Mouse (Mus musculus): Measurements from ENCODE around the gene Hmg20a.
"Not testable (repeated sequence)": the region's sequence is repeated elsewhere in the genome, so short reads cannot be mapped to it uniquely, and the experiment has no call there.

The Hmg20a gene

DNA sequence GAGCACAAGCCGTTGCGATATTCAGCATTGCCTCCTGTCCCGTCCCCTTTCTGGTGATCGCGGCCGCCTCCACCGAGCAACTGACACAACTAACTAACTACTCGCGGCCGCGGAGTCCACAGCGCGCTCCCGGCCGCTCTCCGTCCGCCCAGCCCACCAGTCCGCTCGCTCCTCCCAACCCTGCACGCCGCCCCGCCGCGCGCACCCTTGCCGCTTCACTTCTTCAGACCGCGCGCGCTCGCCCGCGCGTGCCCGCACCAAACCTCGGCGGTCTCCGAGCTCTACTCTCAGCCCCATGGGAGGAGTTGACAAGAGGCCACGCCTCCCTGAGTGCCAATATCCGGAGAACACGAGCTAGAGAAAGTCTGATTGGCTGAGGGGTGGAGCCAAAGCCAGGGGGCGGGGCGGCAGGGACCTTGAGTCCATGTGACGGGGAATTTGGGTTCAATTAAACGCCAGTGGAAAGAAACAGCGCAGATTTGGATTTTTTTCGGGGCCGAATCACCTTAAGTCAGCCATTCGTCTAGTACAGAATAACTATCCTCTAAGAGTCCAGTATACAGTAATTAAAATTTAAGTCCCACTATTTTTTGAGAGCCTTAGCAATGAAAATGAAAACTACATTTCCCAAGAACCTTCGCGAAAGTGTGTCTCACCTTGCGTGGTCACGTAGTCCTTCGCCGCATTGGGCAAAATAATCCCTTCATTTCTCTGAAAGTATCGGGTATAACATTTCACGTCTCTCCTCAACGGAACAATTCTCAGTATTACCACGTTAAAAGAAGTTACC lies at the start of gene Hmg20a, which contains the start of gene Peak1:
Gene Hmg20a (plus strand): TSS at position 662 of the 790 bp plus-strand sequence.
Gene Peak1 (minus strand): TSS at position 120 of the 790 bp plus-strand sequence.
- DNase-seq = peak; percentile 100

- DNase-seq = no peak
Observed at GRCm38 (mm10) chr9:56368814-56369213, 49.6 kb upstream of the Hmg20a start.

DNA sequence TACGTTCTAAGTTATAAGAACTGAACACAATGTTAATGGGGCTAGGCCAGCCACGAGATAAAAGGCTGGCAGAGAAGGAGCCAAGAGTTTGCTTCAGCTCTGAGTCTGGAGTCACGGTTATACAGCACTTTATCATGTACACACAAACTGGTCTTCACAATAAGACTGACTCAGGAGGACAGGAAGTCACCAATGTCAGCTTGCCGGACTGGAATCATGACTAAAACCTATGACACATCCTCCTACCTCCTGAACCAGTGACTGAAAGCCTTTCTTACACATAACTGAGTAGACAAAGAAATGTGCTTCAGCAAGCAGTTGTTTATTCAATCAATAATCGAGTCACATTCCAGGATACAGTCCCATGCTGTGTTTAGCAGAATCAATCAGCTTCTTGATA lies 47.7 kb upstream of the Hmg20a start:
- DNase-seq = no peak

- DNase-seq = peak; percentile 16
Observed at GRCm38 (mm10) chr9:56374401-56374800, 44.0 kb upstream of the Hmg20a start.

GRCm38 (mm10) chr9:56382786-56383185 lies 35.6 kb upstream of the Hmg20a start:
- no peak for DNase-seq

- DNase-seq = no peak
Observed at GRCm38 (mm10) chr9:56392857-56393256, 25.6 kb upstream of the Hmg20a start.

DNA sequence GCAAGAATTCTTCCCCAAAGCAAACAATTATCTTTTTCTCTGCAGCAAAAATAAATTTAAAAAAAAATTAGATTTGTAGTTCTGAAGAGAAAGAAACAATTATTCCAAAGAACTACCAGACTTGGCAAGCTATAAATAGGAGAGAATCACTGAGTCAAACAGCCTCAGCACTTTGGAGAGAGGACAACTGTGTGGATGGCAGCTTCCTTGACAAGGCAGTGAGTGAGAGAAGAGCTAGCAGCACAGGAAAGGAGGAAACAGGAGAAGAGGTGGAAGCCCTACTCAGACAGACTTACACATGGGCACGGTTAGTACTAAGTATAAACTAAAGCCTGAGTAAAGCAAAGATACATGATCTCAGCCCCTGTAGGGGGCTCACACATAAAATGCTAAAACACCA lies 22.1 kb upstream of the Hmg20a start:
- no peak for DNase-seq

- DNase-seq = no peak
Observed at GRCm38 (mm10) chr9:56404619-56405018, 13.8 kb upstream of the Hmg20a start.

GRCm38 (mm10) chr9:56409928-56410327 lies 8.5 kb upstream of the Hmg20a start:
- no peak for DNase-seq

GRCm38 (mm10) chr9:56412716-56413115 lies 5.7 kb upstream of the Hmg20a start:
- no peak for DNase-seq

GRCm38 (mm10) chr9:56414322-56414721 lies 4.1 kb upstream of the Hmg20a start:
- no peak for DNase-seq

DNA sequence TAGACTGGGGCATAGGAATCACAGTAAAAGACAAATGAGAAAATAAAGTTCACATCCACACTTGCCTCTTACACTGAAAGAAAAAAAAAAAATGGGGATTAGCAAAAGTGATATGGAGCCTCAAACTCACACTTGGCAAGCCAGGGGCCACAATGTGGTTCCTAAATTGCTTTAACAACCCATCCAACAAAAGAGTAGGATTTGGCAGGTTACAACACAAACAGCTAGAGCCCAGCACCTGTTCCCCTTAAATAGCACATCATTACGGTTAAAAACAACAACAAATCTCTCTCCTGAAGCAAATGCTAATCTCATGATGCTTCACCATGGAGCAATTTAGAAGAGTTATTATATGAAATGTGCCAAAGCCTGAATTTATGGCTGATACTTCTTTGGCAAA lies 3.0 kb upstream of the Hmg20a start:
- no peak for DNase-seq

DNA sequence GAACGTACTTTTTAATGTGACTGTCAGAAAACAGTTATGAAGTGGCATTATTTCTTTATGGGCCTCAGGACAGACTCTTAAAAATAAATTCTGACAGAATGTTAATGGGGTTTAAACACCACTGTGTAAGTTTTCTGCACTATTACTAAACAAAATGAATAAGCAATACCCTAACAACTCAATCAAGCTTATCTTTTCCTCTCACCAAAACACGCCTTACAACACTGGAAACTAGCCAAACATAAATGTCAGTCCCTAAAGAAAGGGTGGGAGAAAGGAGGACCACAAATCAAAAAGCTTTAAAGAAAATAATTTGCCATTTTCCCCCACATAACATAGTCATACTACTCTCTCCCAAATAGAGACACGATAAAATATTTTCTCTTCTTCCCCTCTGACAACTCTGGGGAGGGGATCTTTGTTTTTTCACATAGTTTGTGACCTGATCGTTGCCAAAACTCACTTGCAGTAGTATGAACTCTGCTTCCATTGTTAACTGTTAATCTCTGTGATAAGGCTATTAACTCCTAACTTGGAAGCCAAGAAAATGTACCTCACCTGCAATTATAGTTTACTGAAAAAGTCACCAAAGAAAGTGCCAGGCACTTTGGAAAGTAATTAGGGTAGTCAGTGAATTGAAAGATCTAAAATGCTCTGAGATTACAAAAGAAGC lies 2.3 kb upstream of the Hmg20a start:
- DNase-seq = no peak

DNA sequence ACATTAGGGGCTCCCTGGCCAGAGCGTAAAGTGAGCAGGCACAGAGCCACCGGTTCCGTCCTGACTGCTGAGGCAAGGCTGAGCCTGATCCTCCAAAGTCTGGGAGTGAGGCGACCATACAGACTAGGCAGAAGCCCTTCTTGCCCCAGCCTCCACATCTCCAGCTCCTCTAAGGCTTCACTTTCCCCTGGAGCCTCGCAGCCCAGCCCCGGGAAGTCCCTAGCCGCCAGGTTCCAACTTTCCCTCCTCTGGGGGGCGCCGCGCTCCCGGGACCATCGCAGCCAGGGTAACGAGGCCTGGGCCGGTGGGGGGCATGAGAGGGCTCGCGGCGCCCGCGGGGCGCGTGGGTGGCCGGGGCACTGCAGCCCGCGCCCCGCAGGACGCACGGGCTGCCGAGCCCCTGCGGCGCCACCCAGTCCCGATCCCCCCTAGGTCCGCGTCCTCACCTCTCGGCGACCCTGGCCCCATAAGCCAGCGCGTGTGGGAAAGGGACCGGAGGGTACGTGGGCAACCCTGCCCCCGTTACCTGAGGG lies 928 bp upstream of the Hmg20a start:
- DNase-seq = peak; percentile 91

- peak; percentile 75 for DNase-seq
Observed at GRCm38 (mm10) chr9:56418738-56419239, 380 bp downstream of the Hmg20a start.

- no peak for DNase-seq
Observed at GRCm38 (mm10) chr9:56420236-56420635, 1.8 kb downstream of the Hmg20a start.

DNA sequence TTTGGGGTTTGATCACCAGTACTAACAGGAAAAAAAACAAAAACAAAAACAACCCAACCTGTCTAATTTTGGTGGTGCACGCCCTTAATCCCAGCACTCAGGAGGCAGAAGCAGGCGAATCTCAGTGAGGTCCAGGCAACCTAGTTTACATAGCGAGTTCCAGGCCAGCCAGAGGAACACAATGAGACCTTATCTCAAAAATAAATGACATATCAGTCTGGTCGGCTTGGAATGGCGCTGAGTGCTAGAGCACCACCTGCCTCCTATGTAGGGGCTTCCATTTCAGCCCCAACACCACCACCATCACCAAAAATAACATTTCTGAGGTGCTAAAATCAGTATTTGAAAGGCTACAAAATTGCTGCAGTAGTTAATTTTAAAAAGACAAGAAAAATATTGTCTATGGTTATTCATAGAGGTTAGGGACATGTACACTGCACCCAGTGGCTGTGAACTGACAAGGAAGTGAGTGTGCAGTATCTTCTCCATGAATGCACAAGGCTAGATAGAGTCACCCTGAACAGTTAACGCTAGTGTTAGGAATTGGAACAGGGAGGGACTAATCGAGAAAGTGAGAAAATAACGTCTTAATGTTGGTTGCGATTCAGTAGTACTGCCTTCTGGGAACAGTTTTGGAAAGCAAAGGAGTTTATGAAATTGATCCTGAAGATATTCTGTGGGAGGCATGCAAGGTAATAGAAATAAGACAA lies 2.6 kb downstream of the Hmg20a start:
- DNase-seq = no peak

DNA sequence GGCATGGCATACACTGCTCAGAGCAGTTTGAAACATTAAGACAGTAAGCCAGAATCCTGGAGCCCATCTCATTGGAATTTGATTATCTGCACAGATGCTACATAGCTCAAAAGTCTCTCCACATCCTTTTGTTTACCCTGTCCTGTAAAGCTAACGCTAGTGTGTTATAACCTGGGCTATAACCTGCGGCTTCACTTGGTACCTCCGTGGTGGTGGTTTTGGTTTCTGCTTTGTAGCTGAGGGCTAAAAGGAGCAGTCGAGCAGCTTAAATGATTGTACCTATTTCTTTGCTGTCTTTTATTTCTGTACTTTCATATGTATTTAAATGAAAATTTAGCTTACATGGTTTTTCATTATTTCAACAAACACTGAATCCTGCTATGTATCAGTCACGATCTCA lies 3.6 kb downstream of the Hmg20a start:
- DNase-seq = no peak

- no peak for DNase-seq
Observed at GRCm38 (mm10) chr9:56424861-56425260, 6.5 kb downstream of the Hmg20a start.

- no peak for DNase-seq
Observed at GRCm38 (mm10) chr9:56435821-56436526, 17.6 kb downstream of the Hmg20a start.

GRCm38 (mm10) chr9:56437300-56437892 lies 19.0 kb downstream of the Hmg20a start:
- not testable (repeated sequence) for DNase-seq

DNA sequence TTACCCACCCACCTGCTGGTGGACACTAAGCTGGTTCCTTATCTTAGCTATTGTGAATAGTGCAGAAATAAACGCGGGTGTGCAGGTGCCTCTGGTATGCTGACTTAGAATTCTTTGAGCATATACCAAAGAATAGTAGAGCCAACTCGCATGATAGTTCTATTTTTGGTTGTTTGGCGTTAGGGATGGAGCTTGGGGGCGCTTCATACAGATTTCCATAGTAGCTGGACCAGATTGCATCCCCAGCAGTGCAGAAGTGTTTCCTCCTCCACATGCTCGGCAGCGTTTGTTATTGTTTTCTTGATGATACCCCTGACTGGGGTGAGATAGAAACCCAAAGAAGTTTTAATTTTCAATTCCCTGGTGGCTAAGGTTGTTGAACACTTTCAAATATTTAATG lies 21.3 kb downstream of the Hmg20a start:
- no peak for DNase-seq

Data from lung, postnatal 14 days (tissue).